Mouse (Mus musculus) liver, postnatal 0 days (tissue): ENCODE results near the gene Cog6.

Experiments
- CTCF ChIP-seq: sonication (generic); IDR thresholded peaks from 2 replicates; pipeline ENCODE4 v1.5.1; 2016; ENCODE audit warnings: antibody characterized with exemption, low read depth
- EP300 ChIP-seq: IDR thresholded peaks from 2 replicates; pipeline ENCODE4 v1.6.1; 2016; ENCODE audit warnings: antibody characterized with exemption, low read depth, mild to moderate bottlenecking

DNA sequence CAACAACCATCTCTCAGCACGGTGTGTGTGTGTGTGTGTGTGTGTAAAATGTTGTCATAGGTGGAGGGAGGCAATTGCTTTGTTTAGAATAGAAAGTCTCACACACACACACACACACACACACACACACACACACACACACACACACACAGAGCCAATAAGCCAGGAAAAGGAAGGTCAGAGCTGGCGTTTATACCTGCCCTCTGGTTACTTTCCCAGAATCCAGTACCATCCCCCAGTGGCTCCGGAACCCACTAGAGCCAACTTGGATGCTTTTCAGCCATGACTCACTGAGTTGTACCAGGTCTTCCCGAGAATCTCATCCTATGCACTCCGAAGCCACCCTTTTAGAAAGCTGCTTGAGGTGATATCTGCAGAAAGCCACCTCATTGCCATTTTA, 78.6 kb downstream of the Cog6 start:
- TF ChIP-seq EP300 (no peak), CTCF (no peak)
